Mouse (Mus musculus) liver, embryonic 15.5 days (tissue): ENCODE measurements around the gene Slc12a5. TPM values are rescaled to one million over a fixed set of nuclear protein-coding genes. Genes with fewer than 3 reads are reported as not detected.

Experiments used
- ATAC-seq: fragments of 200-750 bp; cut with Nextera tagmentation; 2 replicates; pipeline ENCODE4 v1.8.0; 2017; ENCODE audit warnings: moderate number of reproducible peaks, mild to moderate bottlenecking, moderate library complexity; ENCODE audit not compliant: insufficient read depth
- H3K27ac ChIP-seq: fragments of 300-500 bp; sonication (generic); replicated peaks from 2 replicates; pipeline ENCODE4 v1.5.1; 2015; ENCODE audit warnings: mild to moderate bottlenecking, inconsistent platforms
- H3K27me3 ChIP-seq: fragments of 300-500 bp; sonication (generic); 2 replicates; pipeline ENCODE4 v1.6.1; 2015; ENCODE audit warnings: mild to moderate bottlenecking, inconsistent platforms
- H3K36me3 ChIP-seq: fragments of 300-500 bp; sonication (generic); replicated peaks from 2 replicates; pipeline ENCODE4 v1.6.1; 2015; ENCODE audit warnings: moderate library complexity, mild to moderate bottlenecking, inconsistent platforms
- H3K4me1 ChIP-seq: fragments of 300-500 bp; sonication (generic); replicated peaks from 2 replicates; pipeline ENCODE4 v1.6.1; 2015; ENCODE audit warnings: inconsistent platforms
- H3K4me2 ChIP-seq: fragments of 300-500 bp; sonication (generic); 2 replicates; pipeline ENCODE4 v1.6.1; 2015; ENCODE audit warnings: moderate library complexity, mild to moderate bottlenecking, inconsistent platforms
- H3K4me3 ChIP-seq: fragments of 300-500 bp; sonication (generic); replicated peaks from 2 replicates; pipeline ENCODE4 v1.5.1; 2015; ENCODE audit warnings: mild to moderate bottlenecking, inconsistent platforms
- H3K9ac ChIP-seq: fragments of 300-500 bp; sonication (generic); 2 replicates; pipeline ENCODE4 v1.6.1; 2015; ENCODE audit warnings: moderate library complexity, mild to moderate bottlenecking, inconsistent platforms
- H3K9me3 ChIP-seq: fragments of 300-500 bp; sonication (generic); replicated peaks from 2 replicates; pipeline ENCODE4 v1.6.1; 2016; ENCODE audit warnings: inconsistent platforms
- WGBS: fragments of 180-500 bp; shearing (Covaris S2); methylation state at CpG from one replicate; pipeline ENCODE4 v1.1.7; 2015; ENCODE audit warnings: mixed read lengths; ENCODE audit not compliant: insufficient replicate concordance; 5-methylcytosine and 5-hydroxymethylcytosine counted together
- polyA plus RNA-seq: library from polyadenylated mRNA; unstranded; fragments of >200 nt; fragmentation: Nextera tagmentation; extraction: Ambion mirVana; gene quantifications from 2 replicates; pipeline ENCODE4 v1.2.1, GENCODE M21; 2015

Gene Slc12a5
- polyA plus RNA-seq, 1 experiment from 2014 or later, result 0.26 TPM

- no peaks in the 10 kb centered on the region for H3K36me3 ChIP-seq
- ATAC-seq, result no peak
- H3K27me3 ChIP-seq, result peaks cover 17% of the 10 kb centered on the region; the same call in 1 of the 2 replicates
- no peak overlapping the region for H3K9ac ChIP-seq
- H3K4me1 ChIP-seq, result no peaks in the 10 kb centered on the region
- WGBS, result 62% methylated on average over 14 of the region's 14 CpGs
- H3K9me3 ChIP-seq, result no peaks in the 10 kb centered on the region
- H3K27ac ChIP-seq, result no peak overlapping the region
- H3K4me3 ChIP-seq, result no peak overlapping the region
- no peak overlapping the region for H3K4me2 ChIP-seq
These were observed 25.9 kb downstream of the Slc12a5 start for GRCm38 (mm10) chr2:164986371-164987027.

- H3K4me3 ChIP-seq, result no peak overlapping the region
- H3K4me2 ChIP-seq, result no peak overlapping the region
- no peaks in the 10 kb centered on the region for H3K36me3 ChIP-seq
- ATAC-seq, result no peak
- no peaks in the 10 kb centered on the region for H3K9me3 ChIP-seq
- WGBS, result 37% methylated on average over 13 of the region's 13 CpGs
- no peak overlapping the region for H3K27ac ChIP-seq
- H3K4me1 ChIP-seq, result no peaks in the 10 kb centered on the region; the same call in 1 of the 2 replicates
- peaks cover 12% of the 10 kb centered on the region; the same call in 1 of the 2 replicates for H3K27me3 ChIP-seq
- H3K9ac ChIP-seq, result no peak overlapping the region
These were observed 28.2 kb downstream of the Slc12a5 start for GRCm38 (mm10) chr2:164988777-164989176.

GRCm38 (mm10) chr2:164991111-164991510, 30.5 kb downstream of the Slc12a5 start:
- WGBS, result 68% methylated on average over 3 of the region's 3 CpGs
- H3K9ac ChIP-seq, result no peak overlapping the region
- no peaks in the 10 kb centered on the region for H3K9me3 ChIP-seq
- no peak overlapping the region for H3K27ac ChIP-seq
- no peak overlapping the region for H3K4me2 ChIP-seq
- H3K4me1 ChIP-seq, result no peaks in the 10 kb centered on the region; the same call in 1 of the 2 replicates
- H3K4me3 ChIP-seq, result no peak overlapping the region
- no peak for ATAC-seq
- H3K36me3 ChIP-seq, result no peaks in the 10 kb centered on the region
- H3K27me3 ChIP-seq, result peaks cover 36% of the 10 kb centered on the region

GRCm38 (mm10) chr2:164991808-164992207, 31.2 kb downstream of the Slc12a5 start:
- ATAC-seq, result no peak
- H3K27ac ChIP-seq, result no peak overlapping the region
- no peaks in the 10 kb centered on the region; the same call in 1 of the 2 replicates for H3K4me1 ChIP-seq
- H3K4me2 ChIP-seq, result no peak overlapping the region
- H3K36me3 ChIP-seq, result no peaks in the 10 kb centered on the region
- H3K4me3 ChIP-seq, result no peak overlapping the region
- no peak overlapping the region for H3K9ac ChIP-seq
- WGBS, result 25% methylated on average over 10 of the region's 10 CpGs
- H3K27me3 ChIP-seq, result peaks cover 43% of the 10 kb centered on the region
- H3K9me3 ChIP-seq, result no peaks in the 10 kb centered on the region

GRCm38 (mm10) chr2:164994156-164994555, 33.6 kb downstream of the Slc12a5 start:
- no peak for ATAC-seq
- WGBS, result 71% methylated on average over 11 of the region's 11 CpGs

GRCm38 (mm10) chr2:164994659-164995428, 34.2 kb downstream of the Slc12a5 start:
- no peak for ATAC-seq
- peaks cover 68% of the 10 kb centered on the region for H3K27me3 ChIP-seq
- 59% methylated on average over 21 of the region's 21 CpGs for WGBS
- no peaks in the 10 kb centered on the region for H3K9me3 ChIP-seq
- no peak overlapping the region for H3K4me2 ChIP-seq
- no peak overlapping the region for H3K9ac ChIP-seq
- no peak overlapping the region for H3K4me3 ChIP-seq
- no peaks in the 10 kb centered on the region for H3K36me3 ChIP-seq
- no peak overlapping the region for H3K27ac ChIP-seq
- H3K4me1 ChIP-seq, result peaks cover 14% of the 10 kb centered on the region

More at GRCm38 (mm10) chr2:164994156-164994555, 33.6 kb downstream of the Slc12a5 start:
- Histone ChIP-seq H3K27me3 (peaks cover 63% of the 10 kb centered on the region), H3K36me3 (no peaks in the 10 kb centered on the region), H3K4me2 (no peak overlapping the region), H3K9me3 (no peaks in the 10 kb centered on the region), H3K27ac (no peak overlapping the region), H3K4me3 (no peak overlapping the region), H3K9ac (no peak overlapping the region), H3K4me1 (peaks cover 14% of the 10 kb centered on the region)

GRCm38 (mm10) chr2:164995976-164996375, 35.4 kb downstream of the Slc12a5 start:
- Histone ChIP-seq H3K36me3 (peaks cover 10% of the 10 kb centered on the region), H3K27me3 (peaks cover 64% of the 10 kb centered on the region), H3K4me1 (peaks cover 14% of the 10 kb centered on the region), H3K9ac (no peak overlapping the region), H3K4me3 (no peak overlapping the region), H3K27ac (no peak overlapping the region), H3K4me2 (no peak overlapping the region), H3K9me3 (no peaks in the 10 kb centered on the region)
- WGBS, result 61% methylated on average over 11 of the region's 11 CpGs
- ATAC-seq, result no peak

GRCm38 (mm10) chr2:164996848-164997720, 36.5 kb downstream of the Slc12a5 start:
- Histone ChIP-seq H3K4me1 (peaks cover 14% of the 10 kb centered on the region), H3K4me2 (peak overlapping the region; percentile 54), H3K9me3 (no peaks in the 10 kb centered on the region), H3K27ac (no peak overlapping the region), H3K36me3 (peaks cover 21% of the 10 kb centered on the region), H3K9ac (no peak overlapping the region), H3K4me3 (peak overlapping the region; percentile 30), H3K27me3 (peaks cover 60% of the 10 kb centered on the region)
- WGBS, result 11% methylated on average over 49 of the region's 49 CpGs
- no peak for ATAC-seq

GRCm38 (mm10) chr2:164997721-164998428, 37.3 kb downstream of the Slc12a5 start:
- WGBS, result 4% methylated on average over 52 of the region's 52 CpGs
- Histone ChIP-seq H3K27ac (no peak overlapping the region), H3K9me3 (no peaks in the 10 kb centered on the region), H3K4me3 (peak overlapping the region; percentile 30), H3K9ac (no peak overlapping the region), H3K27me3 (peaks cover 60% of the 10 kb centered on the region), H3K36me3 (peaks cover 29% of the 10 kb centered on the region), H3K4me2 (peak overlapping the region; percentile 54), H3K4me1 (peaks cover 14% of the 10 kb centered on the region)
- no peak for ATAC-seq

- H3K4me1 ChIP-seq, result peaks cover 14% of the 10 kb centered on the region
- WGBS, result 88% methylated on average over 13 of the region's 13 CpGs
- H3K9ac ChIP-seq, result no peak overlapping the region
- no peak overlapping the region for H3K27ac ChIP-seq
- H3K4me3 ChIP-seq, result no peak overlapping the region
- no peak overlapping the region for H3K4me2 ChIP-seq
- peaks cover 27% of the 10 kb centered on the region for H3K27me3 ChIP-seq
- no peak for ATAC-seq
- H3K36me3 ChIP-seq, result peaks cover 67% of the 10 kb centered on the region
- no peaks in the 10 kb centered on the region for H3K9me3 ChIP-seq
These were observed 41.4 kb downstream of the Slc12a5 start for GRCm38 (mm10) chr2:165001958-165002357.
